Mouse (Mus musculus) kidney, embryonic 16.5 days (tissue): ENCODE measurements at regions not wholly inside any gene's neighbourhood (a gene's known extent, or its start where the extent isn't known, plus 50 kb on each side); places are given as distances from the start of the nearest gene placed in this dataset.
A peak's percentile ranks its signal among the peaks of the same experiment; 100 is the strongest.
"Not testable (repeated sequence)": the region's sequence is repeated elsewhere in the genome, so short reads cannot be mapped to it uniquely, and the experiment has no call there.

Source experiments
- ATAC-seq: fragments of 200-750 bp; cut with Nextera tagmentation; 2 replicates; pipeline ENCODE4 v1.8.0; 2017; ENCODE audit warnings: moderate TSS enrichment; ENCODE audit not compliant: low FRiP score, low TSS enrichment
- H3K27ac ChIP-seq: fragments of 300-500 bp; sonication (generic); 2 replicates; pipeline ENCODE4 v1.5.1; 2014; ENCODE audit warnings: low read length
- H3K27me3 ChIP-seq: fragments of 300-500 bp; sonication (generic); 2 replicates; pipeline ENCODE4 v1.6.1; 2014; ENCODE audit warnings: low read length, control low read depth, mixed read lengths; ENCODE audit not compliant: insufficient read depth
- H3K36me3 ChIP-seq: fragments of 300-500 bp; sonication (generic); 2 replicates; pipeline ENCODE4 v1.6.1; 2014; ENCODE audit warnings: low read length, control low read depth, mixed read lengths; ENCODE audit not compliant: insufficient read depth
- H3K4me1 ChIP-seq: fragments of 300-500 bp; sonication (generic); 2 replicates; pipeline ENCODE4 v1.6.1; 2014; ENCODE audit warnings: low read length, control low read depth, mixed read lengths; ENCODE audit not compliant: insufficient read depth
- H3K4me2 ChIP-seq: fragments of 300-500 bp; sonication (generic); replicated peaks from 2 replicates; pipeline ENCODE4 v1.6.1; 2014; ENCODE audit warnings: low read depth, low read length
- H3K4me3 ChIP-seq: fragments of 300-500 bp; sonication (generic); 2 replicates; pipeline ENCODE4 v1.5.1; 2014; ENCODE audit warnings: mild to moderate bottlenecking, low read length
- H3K9ac ChIP-seq: fragments of 300-500 bp; sonication (generic); replicated peaks from 2 replicates; pipeline ENCODE4 v1.6.1; 2014; ENCODE audit warnings: low read length
- H3K9me3 ChIP-seq: fragments of 300-500 bp; sonication (generic); 2 replicates; pipeline ENCODE4 v1.6.1; 2016; ENCODE audit warnings: low read length, control low read depth
- WGBS: fragments of 180-500 bp; shearing (Covaris S2); extraction: QIAGEN DNeasy Blood & Tissue Kit; methylation state at CpG from one replicate; pipeline ENCODE4 v1.1.7; 2014; 5-methylcytosine and 5-hydroxymethylcytosine counted together

DNA sequence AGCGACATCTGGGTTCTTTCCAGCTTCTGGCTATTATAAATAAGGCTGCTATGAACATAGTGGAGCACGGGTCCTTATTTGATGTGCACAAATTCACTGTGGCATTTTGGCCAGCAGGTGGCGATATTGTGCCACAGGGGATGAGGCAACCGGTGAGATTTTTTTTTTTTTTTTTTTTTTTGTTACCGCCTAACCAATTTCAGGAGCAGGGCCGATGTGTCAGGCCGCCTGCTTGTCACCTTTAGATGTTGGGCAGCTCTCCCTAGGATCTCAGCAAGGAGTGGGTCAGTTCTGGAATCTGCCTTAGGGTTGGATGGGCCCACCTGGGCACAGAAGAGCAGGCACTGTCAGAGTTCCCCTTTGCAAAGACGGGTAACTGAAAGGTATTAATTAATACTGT lies 106.5 kb upstream of the Zfp706 start:
- no peak overlapping the region for H3K4me3 ChIP-seq
- ATAC-seq, result no peak
- no peaks in the 10 kb centered on the region for H3K27me3 ChIP-seq
- no peaks in the 10 kb centered on the region for H3K36me3 ChIP-seq
- no peak overlapping the region for H3K4me2 ChIP-seq
- peaks cover 6% of the 10 kb centered on the region for H3K9me3 ChIP-seq
- no peaks in the 10 kb centered on the region for H3K4me1 ChIP-seq
- no peak overlapping the region for H3K9ac ChIP-seq
- no peak overlapping the region for H3K27ac ChIP-seq
- 13% methylated on average over 8 of the region's 8 CpGs for WGBS

DNA sequence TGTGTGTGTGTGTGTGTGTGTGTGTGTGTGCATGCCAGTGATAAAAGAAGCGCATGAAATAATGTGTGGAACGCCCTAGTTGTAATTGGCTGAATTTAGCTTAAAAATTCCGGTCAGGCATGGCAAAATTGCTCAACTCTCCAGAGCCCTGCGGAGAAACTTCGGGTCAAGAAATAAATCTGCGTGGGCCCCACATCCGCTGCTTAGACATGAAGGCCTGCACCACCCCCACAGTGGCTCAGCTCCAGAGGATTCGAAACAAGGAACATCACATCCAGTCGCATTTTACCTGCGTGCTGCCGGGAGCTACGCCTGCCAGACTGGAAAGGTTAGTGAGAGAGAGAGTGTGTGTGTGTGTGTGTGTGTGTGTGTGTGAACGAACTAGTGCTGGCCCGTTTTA lies 102.9 kb upstream of the Zfp706 start:
- Histone ChIP-seq H3K9me3 (peaks cover 6% of the 10 kb centered on the region), H3K27ac (no peak overlapping the region), H3K4me2 (no peak overlapping the region), H3K36me3 (no peaks in the 10 kb centered on the region), H3K9ac (no peak overlapping the region), H3K4me1 (no peaks in the 10 kb centered on the region), H3K4me3 (no peak overlapping the region), H3K27me3 (no peaks in the 10 kb centered on the region)
- WGBS, result 90% methylated on average over 14 of the region's 14 CpGs
- ATAC-seq, result no peak

DNA sequence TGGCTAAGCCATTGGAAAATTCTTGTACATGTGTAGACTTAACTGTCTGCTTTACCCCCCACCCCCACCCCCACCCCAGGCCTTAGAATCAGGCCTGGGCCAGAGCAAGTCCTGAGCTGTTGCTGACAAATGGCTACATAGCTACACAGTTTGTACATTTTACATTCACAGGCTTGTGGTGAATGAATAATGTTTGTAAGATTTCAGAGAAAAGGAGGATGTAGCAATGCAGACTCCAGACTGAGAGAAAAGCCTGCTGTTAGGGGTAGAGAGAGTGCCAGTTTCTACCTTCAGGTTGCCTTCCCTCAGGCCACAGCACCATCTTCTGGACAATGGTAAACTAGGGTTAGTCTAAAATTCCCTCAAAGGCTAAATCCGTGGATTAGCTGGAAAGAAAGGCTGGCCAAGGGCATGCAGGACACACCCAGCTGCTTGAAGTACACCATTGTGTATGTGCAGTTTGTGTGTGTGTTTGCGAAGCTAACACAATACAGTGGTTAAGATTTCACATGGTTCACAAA lies 94.5 kb upstream of the Zfp706 start:
- H3K27ac ChIP-seq, result no peak overlapping the region
- H3K4me2 ChIP-seq, result no peak overlapping the region
- no peaks in the 10 kb centered on the region for H3K36me3 ChIP-seq
- ATAC-seq, result no peak
- H3K27me3 ChIP-seq, result no peaks in the 10 kb centered on the region
- no peak overlapping the region for H3K4me3 ChIP-seq
- WGBS, result 62% methylated on average over 2 of the region's 2 CpGs
- no peaks in the 10 kb centered on the region for H3K9me3 ChIP-seq
- H3K4me1 ChIP-seq, result peaks cover 3% of the 10 kb centered on the region; the same call in 1 of the 2 replicates
- H3K9ac ChIP-seq, result no peak overlapping the region

DNA sequence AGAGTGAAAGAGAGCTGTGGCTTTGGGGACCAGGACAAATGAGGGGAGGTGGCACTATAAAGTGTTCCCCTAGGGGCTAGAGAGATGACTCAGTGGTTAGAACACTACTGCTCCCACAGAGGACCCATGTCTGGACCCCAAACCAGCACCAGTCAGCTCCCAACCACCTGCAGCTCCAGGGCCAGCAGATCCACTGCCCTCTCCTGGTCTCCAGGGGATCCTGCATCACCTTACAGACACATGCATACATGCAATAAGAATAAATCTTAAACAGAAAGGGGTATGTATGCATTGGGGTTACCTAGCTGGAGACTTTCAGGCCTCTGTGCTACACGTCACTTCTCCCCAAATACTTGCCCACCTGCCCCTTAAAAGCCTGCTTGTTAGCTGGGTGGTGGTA lies 93.8 kb upstream of the Zfp706 start:
- ATAC-seq, result no peak
- Histone ChIP-seq H3K4me3 (no peak overlapping the region), H3K9ac (no peak overlapping the region), H3K4me1 (peaks cover 3% of the 10 kb centered on the region; the same call in 1 of the 2 replicates), H3K9me3 (no peaks in the 10 kb centered on the region), H3K27me3 (no peaks in the 10 kb centered on the region), H3K36me3 (no peaks in the 10 kb centered on the region), H3K27ac (no peak overlapping the region), H3K4me2 (no peak overlapping the region)
- WGBS, result 84% methylated on average over 1 of the region's 1 CpGs

DNA sequence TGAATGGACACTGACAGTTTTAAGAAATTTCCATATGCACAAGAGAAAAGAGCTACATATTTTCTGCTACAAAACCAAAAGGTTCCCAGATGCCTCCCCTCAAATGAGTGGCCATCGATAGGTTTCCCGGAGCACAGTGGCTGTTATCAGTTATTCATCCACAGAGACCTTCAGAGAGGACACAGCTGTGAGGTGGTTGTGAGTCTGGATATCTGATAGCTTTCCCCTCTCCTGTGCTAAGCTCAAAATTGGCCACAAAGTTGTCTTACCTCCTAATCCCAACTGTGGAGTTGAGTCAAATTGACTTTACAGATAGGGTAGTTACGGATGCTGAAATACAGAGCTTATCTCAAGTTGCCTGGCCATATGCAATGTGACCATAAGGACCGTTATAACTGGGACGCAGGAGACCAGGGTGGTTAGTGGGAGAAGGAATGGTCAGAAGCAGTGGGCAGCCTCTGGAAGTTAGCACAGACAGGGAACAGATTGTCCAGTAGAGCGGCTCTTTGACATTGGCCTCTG lies 93.3 kb upstream of the Zfp706 start:
- no peak overlapping the region for H3K27ac ChIP-seq
- H3K4me2 ChIP-seq, result no peak overlapping the region
- no peak for ATAC-seq
- WGBS, result 92% methylated on average over 6 of the region's 6 CpGs
- H3K27me3 ChIP-seq, result no peaks in the 10 kb centered on the region
- no peak overlapping the region for H3K9ac ChIP-seq
- H3K4me1 ChIP-seq, result peaks cover 3% of the 10 kb centered on the region; the same call in 1 of the 2 replicates
- H3K4me3 ChIP-seq, result no peak overlapping the region
- no peaks in the 10 kb centered on the region for H3K36me3 ChIP-seq
- H3K9me3 ChIP-seq, result no peaks in the 10 kb centered on the region

DNA sequence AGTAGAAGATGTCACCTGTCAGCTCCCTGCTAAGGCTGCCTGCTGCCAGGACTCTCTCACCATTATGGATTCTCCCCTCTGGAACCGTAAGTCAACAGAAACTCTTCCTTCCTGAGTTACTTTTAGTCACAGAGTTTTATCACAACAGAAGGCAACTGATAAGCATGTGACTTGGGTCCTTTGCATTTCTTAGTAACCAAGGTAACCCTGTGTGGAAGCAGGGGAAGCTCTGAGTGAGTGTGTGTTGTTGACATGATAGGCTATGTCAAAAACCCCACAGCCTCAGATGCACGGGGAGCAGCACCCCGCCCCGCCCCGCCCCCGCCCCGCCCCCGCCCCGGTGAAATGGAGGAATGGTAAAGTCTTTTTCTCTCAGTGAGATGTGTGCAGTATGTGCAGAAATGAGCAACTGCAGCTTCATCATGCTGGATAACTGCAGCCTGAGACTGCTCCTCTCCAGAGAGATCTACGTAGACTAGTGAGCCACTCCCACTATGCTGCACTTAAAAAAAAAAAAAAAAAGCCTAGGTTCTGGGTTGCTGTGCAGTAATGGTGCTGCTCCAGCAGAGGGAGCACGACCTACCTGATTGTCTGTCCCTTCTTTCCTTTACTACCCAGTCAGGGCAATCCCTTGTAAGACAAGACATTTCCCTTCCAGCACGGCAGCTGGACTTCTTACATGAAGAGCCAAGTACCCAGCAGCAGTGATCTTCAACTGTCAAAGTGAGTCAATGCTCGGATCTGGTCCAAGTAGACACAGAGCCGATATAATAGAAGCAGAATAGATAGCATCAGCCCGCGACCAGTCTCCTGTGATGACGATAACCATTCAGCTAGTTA lies 92.6 kb upstream of the Zfp706 start:
- no peak overlapping the region for H3K9ac ChIP-seq
- no peaks in the 10 kb centered on the region for H3K9me3 ChIP-seq
- no peak overlapping the region for H3K27ac ChIP-seq
- H3K4me2 ChIP-seq, result peak overlapping the region; percentile 48
- H3K36me3 ChIP-seq, result no peaks in the 10 kb centered on the region
- H3K27me3 ChIP-seq, result no peaks in the 10 kb centered on the region
- 44% methylated on average over 17 of the region's 17 CpGs for WGBS
- H3K4me3 ChIP-seq, result peak overlapping the region; percentile 30
- ATAC-seq, result peak; percentile 76; the same call in 1 of the 2 replicates
- H3K4me1 ChIP-seq, result peaks cover 3% of the 10 kb centered on the region; the same call in 1 of the 2 replicates

DNA sequence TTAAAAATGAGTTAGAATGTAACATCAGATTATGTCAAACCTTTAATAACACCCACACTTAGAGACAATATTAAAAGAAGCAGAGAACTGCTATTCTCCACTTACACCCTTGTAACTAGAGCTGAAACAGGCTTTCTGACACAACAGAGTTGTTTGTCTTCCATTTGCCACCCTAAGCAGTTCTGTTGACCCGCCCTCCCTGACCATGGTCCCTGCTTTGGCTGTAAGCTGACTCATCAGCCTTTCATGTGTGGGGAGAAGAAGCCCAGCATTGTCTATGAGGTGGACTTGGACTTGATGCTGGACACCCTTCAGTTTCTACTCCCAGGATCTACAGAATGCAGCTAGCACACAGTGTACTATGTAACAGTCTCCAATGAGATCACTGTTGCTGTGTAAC lies 91.6 kb upstream of the Zfp706 start:
- no peaks in the 10 kb centered on the region for H3K9me3 ChIP-seq
- H3K27ac ChIP-seq, result no peak overlapping the region
- H3K4me2 ChIP-seq, result no peak overlapping the region
- H3K27me3 ChIP-seq, result no peaks in the 10 kb centered on the region
- no peak for ATAC-seq
- 63% methylated on average over 1 of the region's 1 CpGs for WGBS
- H3K9ac ChIP-seq, result no peak overlapping the region
- H3K36me3 ChIP-seq, result no peaks in the 10 kb centered on the region
- peaks cover 3% of the 10 kb centered on the region; the same call in 1 of the 2 replicates for H3K4me1 ChIP-seq
- no peak overlapping the region for H3K4me3 ChIP-seq

DNA sequence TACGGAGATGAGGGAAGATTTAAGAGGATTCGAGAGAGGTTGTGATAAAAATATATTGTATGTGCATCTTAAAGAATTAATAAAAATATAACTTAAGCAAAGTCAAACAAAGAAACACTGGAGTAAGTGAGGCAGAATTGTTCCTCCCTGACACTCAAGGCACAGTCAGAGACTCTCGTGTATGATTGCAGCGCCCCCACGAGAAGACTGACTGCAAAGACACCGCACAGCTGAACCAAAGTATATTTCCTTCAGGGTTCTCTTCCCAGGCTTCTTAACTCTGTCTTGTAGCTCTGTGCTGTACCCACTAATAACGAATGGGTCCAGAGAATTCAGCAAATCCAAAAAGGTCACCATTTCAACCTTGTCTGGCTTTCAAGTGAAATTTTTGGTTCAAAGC lies 89.9 kb upstream of the Zfp706 start:
- H3K27ac ChIP-seq, result no peak overlapping the region
- no peak overlapping the region for H3K4me3 ChIP-seq
- H3K4me2 ChIP-seq, result no peak overlapping the region
- no peak overlapping the region for H3K9ac ChIP-seq
- H3K4me1 ChIP-seq, result peaks cover 3% of the 10 kb centered on the region; the same call in 1 of the 2 replicates
- H3K27me3 ChIP-seq, result no peaks in the 10 kb centered on the region
- WGBS, result 91% methylated on average over 7 of the region's 7 CpGs
- H3K36me3 ChIP-seq, result no peaks in the 10 kb centered on the region
- no peak for ATAC-seq
- no peaks in the 10 kb centered on the region for H3K9me3 ChIP-seq

DNA sequence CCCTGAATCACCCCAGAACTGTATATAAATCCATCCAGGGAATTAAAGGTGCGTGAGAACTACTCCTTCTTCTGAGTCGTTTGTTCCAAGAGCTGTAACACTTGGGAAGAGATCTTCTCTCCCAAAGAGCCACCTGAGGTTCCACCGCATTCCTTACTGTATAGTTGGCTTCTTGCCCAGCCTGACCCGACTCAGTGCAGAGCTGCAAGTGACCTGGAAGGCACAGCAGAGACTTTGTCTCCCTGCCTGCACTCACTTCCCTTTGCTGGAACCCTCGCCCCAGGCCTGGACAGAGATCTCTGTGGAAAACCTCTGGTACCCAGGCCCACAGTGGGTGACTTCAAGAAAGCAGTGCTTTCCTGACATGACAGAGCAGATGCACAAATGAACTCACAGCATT lies 83.6 kb upstream of the Zfp706 start:
- not testable (repeated sequence) for H3K36me3 ChIP-seq, H3K9me3 ChIP-seq, H3K4me2 ChIP-seq, H3K4me1 ChIP-seq, H3K9ac ChIP-seq, H3K27me3 ChIP-seq, ATAC-seq, H3K27ac ChIP-seq, H3K4me3 ChIP-seq
- WGBS, result 64% methylated on average over 5 of the region's 5 CpGs

DNA sequence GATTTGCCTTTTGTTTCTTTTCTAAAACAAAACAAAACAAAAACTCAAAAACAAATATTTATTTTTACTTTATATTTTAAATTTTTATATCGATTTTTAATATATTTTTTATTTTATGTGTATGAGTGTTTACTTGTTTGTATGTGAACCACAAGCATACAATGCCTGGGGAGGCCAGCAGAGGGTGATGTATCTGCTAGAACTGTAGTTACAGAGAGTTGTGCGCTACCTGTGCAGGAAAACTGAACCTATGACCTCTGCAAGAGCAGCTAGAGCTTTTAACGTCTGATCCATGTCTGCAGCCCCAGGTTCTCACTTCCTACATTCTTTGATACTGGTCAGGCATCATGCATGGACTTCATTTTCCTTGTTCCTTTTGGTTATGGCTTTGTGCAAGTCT lies 76.2 kb upstream of the Zfp706 start:
- no peak overlapping the region for H3K4me3 ChIP-seq
- no peak overlapping the region for H3K9ac ChIP-seq
- H3K27ac ChIP-seq, result no peak overlapping the region
- peaks cover 14% of the 10 kb centered on the region for H3K9me3 ChIP-seq
- WGBS, result 82% methylated on average over 3 of the region's 3 CpGs
- H3K36me3 ChIP-seq, result no peaks in the 10 kb centered on the region
- no peak overlapping the region for H3K4me2 ChIP-seq
- no peak for ATAC-seq
- no peaks in the 10 kb centered on the region for H3K4me1 ChIP-seq
- H3K27me3 ChIP-seq, result no peaks in the 10 kb centered on the region
